In genomic region chr2:143501760-143502159, GRCm38 (mm10) we compare ENCODE assay signal across 19 mouse cellular contexts. TPM values are rescaled to one million over a fixed set of nuclear protein-coding genes. Genes with fewer than 3 reads are reported as not detected.
DNase-seq lines count a peak whose midpoint lies in the region; ATAC-seq and TF ChIP-seq lines count a peak whose summit lies in the region.
"Had no signal": no experiment of that assay in that cellular context is flagged by ENCODE, and none has a peak within 500 bp of the region (broad histone marks: within the 10 kb centered on the region; RNA-seq: fewer than 3 reads in every experiment).

No protein-coding gene starts in this region.

- H3K27me3 ChIP-seq in heart, embryonic 12.5 days (replicated peaks), result no peaks in the 10 kb centered on the region
- no peaks in the 10 kb centered on the region for H3K27me3 ChIP-seq in midbrain, embryonic 11.5 days (ENCODE audit: control insufficient read depth, insufficient read depth, low read length)
- H3K27me3 ChIP-seq in midbrain, embryonic 10.5 days (ENCODE audit: low read depth, poor library complexity, severe bottlenecking), result no peaks in the 10 kb centered on the region
- no peaks in the 10 kb centered on the region for H3K27me3 ChIP-seq in midbrain, embryonic 13.5 days
- H3K27me3 ChIP-seq in midbrain, embryonic 16.5 days (ENCODE audit: control insufficient read depth, insufficient read depth, low read depth, low read length), result no peaks in the 10 kb centered on the region
- no peaks in the 10 kb centered on the region for H3K27me3 ChIP-seq in intestine, postnatal 0 days (replicated peaks; ENCODE audit: control insufficient read depth, insufficient read depth, low read length)
- H3K27me3 ChIP-seq: heart, embryonic 13.5 days; hindbrain, embryonic 12.5 days had no signal

- H3K4me1 ChIP-seq in heart, embryonic 12.5 days (replicated peaks), result no peaks in the 10 kb centered on the region
- H3K4me1 ChIP-seq in midbrain, embryonic 11.5 days (ENCODE audit: control insufficient read depth, insufficient read depth, low read length), result peaks cover 7% of the 10 kb centered on the region; the same call in 1 of the 2 replicates
- peaks cover 11% of the 10 kb centered on the region; the same call in 1 of the 2 replicates for H3K4me1 ChIP-seq in midbrain, embryonic 10.5 days
- H3K4me1 ChIP-seq in midbrain, embryonic 13.5 days (replicated peaks), result peaks cover 9% of the 10 kb centered on the region; the same call in 1 of the 2 replicates
- peaks cover 9% of the 10 kb centered on the region; the same call in 1 of the 2 replicates for H3K4me1 ChIP-seq in midbrain, embryonic 16.5 days (ENCODE audit: control insufficient read depth, insufficient read depth, low read length)
- no peaks in the 10 kb centered on the region for H3K4me1 ChIP-seq in intestine, postnatal 0 days (replicated peaks; ENCODE audit: control insufficient read depth, insufficient read depth, low read length)
- H3K4me1 ChIP-seq: heart, embryonic 13.5 days; hindbrain, embryonic 12.5 days had no signal

- no peak overlapping the region for H3K9ac ChIP-seq in heart, embryonic 12.5 days
- H3K9ac ChIP-seq in midbrain, embryonic 11.5 days (ENCODE audit: low read length), result no peak overlapping the region
- H3K9ac ChIP-seq in midbrain, embryonic 13.5 days (replicated peaks), result no peak overlapping the region
- H3K9ac ChIP-seq in midbrain, embryonic 16.5 days (ENCODE audit: low read depth, low read length), result no peak overlapping the region
- no peak overlapping the region for H3K9ac ChIP-seq in intestine, postnatal 0 days (ENCODE audit: low read depth, low read length)
- H3K9ac ChIP-seq: forebrain, postnatal 0 days; heart, embryonic 13.5 days; hindbrain, embryonic 12.5 days had no signal

- ATAC-seq in heart, embryonic 12.5 days (ENCODE audit: insufficient number of reproducible peaks, low FRiP score), result no peak
- peak; percentile 69; the same call in 1 of the 2 replicates for ATAC-seq in midbrain, embryonic 11.5 days (ENCODE audit: low FRiP score)
- peak; percentile 70 for ATAC-seq in midbrain, embryonic 13.5 days
- peak; percentile 69 for ATAC-seq in midbrain, embryonic 16.5 days
- ATAC-seq in intestine, postnatal 0 days, result no peak
- ATAC-seq: forebrain, postnatal 0 days; hindbrain, embryonic 16.5 days had no signal

- peak; percentile 14 for DNase-seq in heart, adult 11 months
- no peak for DNase-seq in midbrain, embryonic 11.5 days (ENCODE audit: low spot score, missing footprints)
- no peak for DNase-seq in midbrain, embryonic 10.5 days (ENCODE audit: low spot score)
- DNase-seq in c-Kit-positive CD71-positive TER-119-positive erythroid progenitor cells, embryonic 14.5 days (ENCODE audit: low spot score), result no peak
- DNase-seq: adrenal gland, adult 8-10 months; adrenal gland, postnatal 36 days; cerebellum, adult 11-12 months; cerebellum, adult 9-10 months; cerebellum, postnatal 36 days; forebrain, postnatal 0 days; gastrocnemius, postnatal 14 days; heart, postnatal 36 days had no signal

- no peak overlapping the region for H3K4me2 ChIP-seq in heart, embryonic 12.5 days
- H3K4me2 ChIP-seq in midbrain, embryonic 11.5 days, result no peak overlapping the region
- no peak overlapping the region for H3K4me2 ChIP-seq in midbrain, embryonic 13.5 days (replicated peaks)
- no peak overlapping the region for H3K4me2 ChIP-seq in midbrain, embryonic 16.5 days (ENCODE audit: low read length)
- no peak overlapping the region for H3K4me2 ChIP-seq in intestine, postnatal 0 days (replicated peaks; ENCODE audit: low read depth)
- H3K4me2 ChIP-seq: heart, embryonic 13.5 days; hindbrain, embryonic 12.5 days had no signal

- H3K36me3 ChIP-seq in heart, embryonic 12.5 days, result no peaks in the 10 kb centered on the region
- no peaks in the 10 kb centered on the region for H3K36me3 ChIP-seq in midbrain, embryonic 11.5 days (ENCODE audit: control insufficient read depth, insufficient read depth, low read length)
- no peaks in the 10 kb centered on the region for H3K36me3 ChIP-seq in midbrain, embryonic 10.5 days
- H3K36me3 ChIP-seq in midbrain, embryonic 13.5 days, result no peaks in the 10 kb centered on the region
- H3K36me3 ChIP-seq in midbrain, embryonic 16.5 days (ENCODE audit: control insufficient read depth, insufficient read depth, low read length), result no peaks in the 10 kb centered on the region
- H3K36me3 ChIP-seq in intestine, postnatal 0 days (ENCODE audit: control insufficient read depth, insufficient read depth), result no peaks in the 10 kb centered on the region
- H3K36me3 ChIP-seq: heart, embryonic 13.5 days; hindbrain, embryonic 12.5 days had no signal

- no peaks in the 10 kb centered on the region for H3K9me3 ChIP-seq in heart, embryonic 12.5 days (replicated peaks)
- no peaks in the 10 kb centered on the region for H3K9me3 ChIP-seq in midbrain, embryonic 11.5 days (ENCODE audit: control insufficient read depth, low read length)
- no peaks in the 10 kb centered on the region for H3K9me3 ChIP-seq in midbrain, embryonic 10.5 days (replicated peaks)
- H3K9me3 ChIP-seq in midbrain, embryonic 13.5 days, result no peaks in the 10 kb centered on the region
- H3K9me3 ChIP-seq in midbrain, embryonic 16.5 days (replicated peaks; ENCODE audit: control insufficient read depth, low read length, poor library complexity, severe bottlenecking), result no peaks in the 10 kb centered on the region
- H3K9me3 ChIP-seq in intestine, postnatal 0 days (ENCODE audit: control insufficient read depth), result no peaks in the 10 kb centered on the region
- H3K9me3 ChIP-seq: heart, embryonic 13.5 days; hindbrain, embryonic 12.5 days had no signal

- no peak for TF ChIP-seq CTCF in intestine, postnatal 0 days (IDR thresholded peaks at IDR 0.05; ENCODE audit: low read depth)

- H3K27ac ChIP-seq in heart, embryonic 12.5 days (ENCODE audit: poor library complexity, severe bottlenecking), result no peak overlapping the region
- no peak overlapping the region for H3K27ac ChIP-seq in midbrain, embryonic 11.5 days (ENCODE audit: low read depth, low read length)
- no peak overlapping the region for H3K27ac ChIP-seq in midbrain, embryonic 10.5 days (replicated peaks)
- peak overlapping the region; percentile 77 for H3K27ac ChIP-seq in midbrain, embryonic 13.5 days
- H3K27ac ChIP-seq in midbrain, embryonic 16.5 days (ENCODE audit: low read length), result peak overlapping the region; percentile 71
- no peak overlapping the region for H3K27ac ChIP-seq in intestine, postnatal 0 days (ENCODE audit: low read depth, low read length)
- H3K27ac ChIP-seq: heart, embryonic 13.5 days; hindbrain, embryonic 12.5 days had no signal

- H3K4me3 ChIP-seq in heart, embryonic 12.5 days, result no peak overlapping the region
- H3K4me3 ChIP-seq in midbrain, embryonic 11.5 days (ENCODE audit: low read depth, low read length), result no peak overlapping the region
- H3K4me3 ChIP-seq in midbrain, embryonic 10.5 days, result no peak overlapping the region
- no peak overlapping the region for H3K4me3 ChIP-seq in midbrain, embryonic 13.5 days (replicated peaks)
- no peak overlapping the region for H3K4me3 ChIP-seq in midbrain, embryonic 16.5 days (ENCODE audit: low read depth, low read length)
- H3K4me3 ChIP-seq in intestine, postnatal 0 days (ENCODE audit: low read depth, low read length), result no peak overlapping the region
- H3K4me3 ChIP-seq: heart, embryonic 13.5 days; hindbrain, embryonic 12.5 days had no signal

- WGBS in heart, embryonic 12.5 days, result 64% methylated on average over 5 of the region's 5 CpGs
- WGBS in midbrain, embryonic 11.5 days, result 45% methylated on average over 5 of the region's 5 CpGs
- WGBS in midbrain, embryonic 10.5 days, result 65% methylated on average over 5 of the region's 5 CpGs
- WGBS in midbrain, embryonic 13.5 days, result 29% methylated on average over 5 of the region's 5 CpGs
- 24% methylated on average over 5 of the region's 5 CpGs for WGBS in midbrain, embryonic 16.5 days
- WGBS in intestine, postnatal 0 days, result 76% methylated on average over 5 of the region's 5 CpGs

RNA-seq across cellular contexts. Expression of gene Pcsk2, which starts 44.2 kb away (rescaled TPM):
- polyA plus RNA-seq in heart, embryonic 12.5 days (2016; fragmentation: Nextera tagmentation; extraction: Ambion mirVana), result 0.09 TPM in 1 of 2 replicates, not detected in the other
- polyA plus RNA-seq in midbrain, embryonic 11.5 days (2014; fragmentation: Nextera tagmentation; extraction: Ambion mirVana), result 7.6 and 9.0 TPM in 2 replicates
- 2.9 and 4.9 TPM in 2 replicates for polyA plus RNA-seq in midbrain, embryonic 10.5 days (2016; fragmentation: Nextera tagmentation; extraction: Ambion mirVana)
- 22.9 and 23.5 TPM in 2 replicates for polyA plus RNA-seq in midbrain, embryonic 13.5 days (2015; fragmentation: Nextera tagmentation; extraction: Ambion mirVana)
- polyA plus RNA-seq in midbrain, embryonic 16.5 days (2015; fragmentation: Nextera tagmentation; extraction: Ambion mirVana), result 33.5 and 35.2 TPM in 2 replicates
- 0.57 and 0.68 TPM in 2 replicates for polyA plus RNA-seq in intestine, postnatal 0 days (2015; fragmentation: Nextera tagmentation; extraction: Ambion mirVana)

Comparison
In these comparisons a context has a peak if more than half of its experiments do, and no peak if none do; other contexts are left out.
1. H3K27ac ChIP-seq: peak in midbrain, embryonic 13.5 days (single experiment) and midbrain, embryonic 16.5 days (single experiment); none in heart, embryonic 12.5 days (single experiment), midbrain, embryonic 11.5 days (single experiment), midbrain, embryonic 10.5 days (single experiment) and intestine, postnatal 0 days (single experiment).
2. ATAC-seq: peak in midbrain, embryonic 11.5 days (single experiment), midbrain, embryonic 13.5 days (single experiment) and midbrain, embryonic 16.5 days (single experiment); none in heart, embryonic 12.5 days (single experiment) and intestine, postnatal 0 days (single experiment).